Mouse (Mus musculus): Measurements from ENCODE around the gene Gm45140.

The Gm45140 gene

GRCm38 (mm10) chr6:87842254-87842653, 6.7 kb upstream of the Gm45140 start:
- peak; percentile 36 for DNase-seq

GRCm38 (mm10) chr6:87841635-87842034, 6.0 kb upstream of the Gm45140 start:
- peak; percentile 16 for DNase-seq

GRCm38 (mm10) chr6:87839797-87840341, 4.3 kb upstream of the Gm45140 start:
- peak; percentile 23 for DNase-seq

GRCm38 (mm10) chr6:87838551-87839197, 3.1 kb upstream of the Gm45140 start, which contains the start of gene Isy1:
Isy1 (minus strand) TSS chr6:87838798.
- DNase-seq, result peak; percentile 96

GRCm38 (mm10) chr6:87820366-87820765, 15.2 kb downstream of the Gm45140 start:
- no peak for DNase-seq

GRCm38 (mm10) chr6:87814486-87814885, 21.1 kb downstream of the Gm45140 start:
- DNase-seq, result no peak

- DNase-seq, result no peak
Measured at GRCm38 (mm10) chr6:87812656-87813055, 22.9 kb downstream of the Gm45140 start.

GRCm38 (mm10) chr6:87811675-87812338, 23.8 kb downstream of the Gm45140 start, which contains the start of gene Rab43:
Rab43 (minus strand) TSS chr6:87812164.
- DNase-seq, result peak; percentile 90

GRCm38 (mm10) chr6:87810713-87811669, 24.6 kb downstream of the Gm45140 start:
- DNase-seq, result peak; percentile 51

- DNase-seq, result no peak
Measured at GRCm38 (mm10) chr6:87810311-87810710, 25.3 kb downstream of the Gm45140 start.

GRCm38 (mm10) chr6:87809651-87810161, 25.9 kb downstream of the Gm45140 start:
- peak; percentile 60 for DNase-seq

GRCm38 (mm10) chr6:87809144-87809543, 26.5 kb downstream of the Gm45140 start:
- DNase-seq, result no peak

GRCm38 (mm10) chr6:87808521-87808920, 27.1 kb downstream of the Gm45140 start:
- no peak for DNase-seq

- no peak for DNase-seq
Measured at GRCm38 (mm10) chr6:87807735-87808440, 27.7 kb downstream of the Gm45140 start.

GRCm38 (mm10) chr6:87806857-87807256, 28.7 kb downstream of the Gm45140 start:
- no peak for DNase-seq

GRCm38 (mm10) chr6:87806028-87806427, 29.6 kb downstream of the Gm45140 start:
- DNase-seq, result no peak

- no peak for DNase-seq
Measured at GRCm38 (mm10) chr6:87805448-87805847, 30.1 kb downstream of the Gm45140 start.

- no peak for DNase-seq
Measured at GRCm38 (mm10) chr6:87804886-87805285, 30.7 kb downstream of the Gm45140 start.

- no peak for DNase-seq
Measured at GRCm38 (mm10) chr6:87804036-87804435, 31.6 kb downstream of the Gm45140 start.

GRCm38 (mm10) chr6:87802462-87802861, 33.1 kb downstream of the Gm45140 start:
- DNase-seq, result no peak

- DNase-seq, result no peak
Measured at GRCm38 (mm10) chr6:87799576-87799975, 36.0 kb downstream of the Gm45140 start.

GRCm38 (mm10) chr6:87797321-87797720, 38.3 kb downstream of the Gm45140 start:
- DNase-seq, result no peak
